In the genomic region with DNA sequence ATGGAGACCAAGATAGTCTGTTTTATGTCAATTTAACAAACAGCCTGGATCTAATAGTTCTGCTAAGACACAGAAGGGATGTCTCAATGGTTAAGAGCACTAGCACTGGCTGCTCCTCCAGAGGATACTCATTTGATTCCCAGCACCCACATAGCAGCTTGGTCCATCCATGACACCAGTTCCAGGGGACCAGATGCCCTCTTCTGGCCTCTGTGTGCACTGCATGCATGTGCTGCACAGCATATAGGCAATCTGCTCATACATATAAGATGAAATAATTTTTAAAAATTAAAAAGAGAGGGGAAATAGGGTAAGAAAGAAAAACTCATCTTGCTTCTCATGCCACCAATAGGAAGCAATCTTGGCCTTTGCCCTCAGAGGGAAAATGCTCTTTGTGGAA, we compare ENCODE assay signal across 15 mouse cellular contexts.
A peak's percentile ranks its signal among the peaks of the same experiment; 100 is the strongest.
DNase-seq lines count a peak whose midpoint lies in the region; ATAC-seq and TF ChIP-seq lines count a peak whose summit lies in the region.
"Had no signal": no experiment of that assay in that cellular context is flagged by ENCODE, and none has a peak within 500 bp of the region (broad histone marks: within the 10 kb centered on the region; RNA-seq: fewer than 3 reads in every experiment).

No protein-coding gene starts in this region.

- no peaks in the 10 kb centered on the region for H3K27me3 ChIP-seq in forebrain, postnatal 0 days (ENCODE audit: insufficient read depth, low read length)
- no peaks in the 10 kb centered on the region for H3K27me3 ChIP-seq in forebrain, embryonic 15.5 days
- H3K27me3 ChIP-seq in lung, postnatal 0 days (replicated peaks; ENCODE audit: insufficient read depth, low read length): no peaks in the 10 kb centered on the region
- H3K27me3 ChIP-seq: limb, embryonic 15.5 days had no signal

- no peak overlapping the region for H3K27ac ChIP-seq in forebrain, postnatal 0 days (ENCODE audit: low read depth, low read length)
- no peak overlapping the region for H3K27ac ChIP-seq in forebrain, embryonic 15.5 days (replicated peaks)
- H3K27ac ChIP-seq in lung, postnatal 0 days (ENCODE audit: low read length): no peak overlapping the region
- H3K27ac ChIP-seq: heart, embryonic 10.5 days; limb, embryonic 15.5 days had no signal

- no peaks in the 10 kb centered on the region for H3K4me1 ChIP-seq in forebrain, postnatal 0 days (ENCODE audit: insufficient read depth)
- no peaks in the 10 kb centered on the region for H3K4me1 ChIP-seq in forebrain, embryonic 15.5 days
- H3K4me1 ChIP-seq in lung, postnatal 0 days (ENCODE audit: insufficient read depth, low read depth, low read length): no peaks in the 10 kb centered on the region
- H3K4me1 ChIP-seq: heart, embryonic 10.5 days; limb, embryonic 15.5 days had no signal

- H3K36me3 ChIP-seq in forebrain, postnatal 0 days (ENCODE audit: insufficient read depth): peaks cover 7% of the 10 kb centered on the region
- H3K36me3 ChIP-seq in forebrain, embryonic 15.5 days: no peaks in the 10 kb centered on the region
- no peaks in the 10 kb centered on the region for H3K36me3 ChIP-seq in lung, postnatal 0 days (ENCODE audit: insufficient read depth, low read length)
- H3K36me3 ChIP-seq: heart, embryonic 10.5 days; limb, embryonic 15.5 days had no signal

- no peak overlapping the region for H3K9ac ChIP-seq in forebrain, postnatal 0 days
- H3K9ac ChIP-seq in forebrain, embryonic 15.5 days (replicated peaks): no peak overlapping the region
- no peak overlapping the region for H3K9ac ChIP-seq in lung, postnatal 0 days (replicated peaks; ENCODE audit: low read depth)
- H3K9ac ChIP-seq: limb, embryonic 15.5 days had no signal

- no peak overlapping the region for H3K4me3 ChIP-seq in forebrain, postnatal 0 days (ENCODE audit: low read depth, low read length)
- no peak overlapping the region for H3K4me3 ChIP-seq in forebrain, embryonic 15.5 days
- no peak overlapping the region for H3K4me3 ChIP-seq in lung, postnatal 0 days (ENCODE audit: low read depth, low read length)
- H3K4me3 ChIP-seq: heart, embryonic 10.5 days; limb, embryonic 15.5 days; myocyte had no signal

- no peak for ATAC-seq in forebrain, postnatal 0 days
- no peak for ATAC-seq in forebrain, embryonic 15.5 days (replicated peaks)
- ATAC-seq in lung, postnatal 0 days: no peak
- ATAC-seq: intestine, embryonic 16.5 days had no signal

- H3K4me2 ChIP-seq in forebrain, postnatal 0 days (ENCODE audit: low read depth): no peak overlapping the region
- no peak overlapping the region for H3K4me2 ChIP-seq in forebrain, embryonic 15.5 days (replicated peaks)
- no peak overlapping the region for H3K4me2 ChIP-seq in lung, postnatal 0 days (replicated peaks; ENCODE audit: low read depth, low read length)
- H3K4me2 ChIP-seq: limb, embryonic 15.5 days had no signal

- H3K9me3 ChIP-seq in forebrain, postnatal 0 days (ENCODE audit: low read length): no peaks in the 10 kb centered on the region
- no peaks in the 10 kb centered on the region for H3K9me3 ChIP-seq in forebrain, embryonic 15.5 days
- H3K9me3 ChIP-seq in lung, postnatal 0 days (ENCODE audit: low read length): no peaks in the 10 kb centered on the region
- H3K9me3 ChIP-seq: heart, embryonic 10.5 days; limb, embryonic 15.5 days had no signal

- TF ChIP-seq CTCF in forebrain, postnatal 0 days (IDR thresholded peaks at IDR 0.05; ENCODE audit: low read depth): peak; percentile 23; the same call in 1 of the 2 replicates
- peak; percentile 46 for TF ChIP-seq CTCF in lung, postnatal 0 days (IDR thresholded peaks at IDR 0.05)

- TF ChIP-seq EP300 in lung, postnatal 0 days (IDR thresholded peaks at IDR 0.05): no peak

- DNase-seq in forebrain, postnatal 0 days: no peak
- no peak for DNase-seq in lung, postnatal 0 days (ENCODE audit: low spot score)
- DNase-seq in lung, postnatal 10 days: no peak
- DNase-seq in ZHBTc4 (ENCODE audit: low read depth, low spot score): peak; percentile 44
- DNase-seq in naive thymus-derived CD4-positive, alpha-beta T cell, adult 2 months (ENCODE audit: low read depth): peak; percentile 23
- no peak for DNase-seq in layer of hippocampus, adult 18-20 months (ENCODE audit: low spot score in 2 of 2)
- no peak for DNase-seq in layer of hippocampus, adult 11-12 months (ENCODE audit: low spot score)
- DNase-seq: adrenal gland, postnatal 10 days; heart, postnatal 4 days; right cerebral cortex, postnatal 4 days had no signal

Comparison
In these comparisons a context has a peak if more than half of its experiments do, and no peak if none do; other contexts are left out.
1. DNase-seq: peak in ZHBTc4 (single experiment) and naive thymus-derived CD4-positive, alpha-beta T cell, adult 2 months (single experiment); none in forebrain, postnatal 0 days (single experiment), lung, postnatal 0 days (single experiment), lung, postnatal 10 days (single experiment), layer of hippocampus, adult 18-20 months (0 of 2) and layer of hippocampus, adult 11-12 months (single experiment).